Mouse (Mus musculus) kidney, adult 2 months (tissue): ENCODE measurements around the gene Ostf1.

Source experiments
- CTCF ChIP-seq: fragments of 200-500 bp; conservative IDR thresholded peaks from 2 replicates; pipeline ENCODE4 v1.5.1; 2011; ENCODE audit warnings: low read depth, mild to moderate bottlenecking, control low read depth, low read length, moderate library complexity, mixed read lengths; ENCODE audit not compliant: insufficient read depth, insufficient read length
- POLR2A ChIP-seq: fragments of 200-500 bp; IDR thresholded peaks from one replicate; pipeline ENCODE4 v1.6.1; 2011; ENCODE audit warnings: low read depth, low read length, control low read depth

DNA sequence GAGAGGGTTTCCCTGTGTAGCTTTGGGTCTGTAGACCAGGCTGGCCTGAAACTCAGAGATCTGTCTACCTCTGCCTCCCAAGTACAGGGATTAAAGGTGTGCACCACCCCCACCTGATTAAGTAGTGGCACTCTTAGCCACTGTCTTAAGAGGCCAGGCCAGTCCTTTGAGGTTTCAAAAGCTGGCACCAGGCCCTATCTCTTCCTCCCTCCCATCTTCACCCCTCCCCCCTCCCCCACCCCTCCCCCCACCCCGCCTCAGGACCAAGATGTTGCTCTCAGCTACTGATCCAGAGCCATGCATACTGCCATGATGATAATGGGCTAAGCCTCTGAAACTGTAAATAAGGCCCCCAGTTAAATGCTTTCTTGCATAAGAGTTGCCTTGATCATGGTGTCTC is 27.7 kb upstream of the Ostf1 start:
- TF ChIP-seq POLR2A (no peak), CTCF (no peak)
